Mouse (Mus musculus) cortical plate, adult 2 months (tissue): ENCODE results near the gene Cers6.

Experiments
- CTCF ChIP-seq: fragments of 200-500 bp; IDR thresholded peaks from 2 replicates; pipeline ENCODE4 v1.5.1; 2011; ENCODE audit warnings: mild to moderate bottlenecking, control low read depth, low read length; ENCODE audit not compliant: insufficient read depth; ENCODE audit errors: extremely low read depth
- POLR2A ChIP-seq: fragments of 200-500 bp; IDR thresholded peaks from 2 replicates; pipeline ENCODE4 v1.6.1; 2011; ENCODE audit warnings: mild to moderate bottlenecking, low read length, control low read depth; ENCODE audit not compliant: insufficient read depth; ENCODE audit errors: extremely low read depth

- TF ChIP-seq CTCF (no peak), POLR2A (no peak)
Observed at GRCm38 (mm10) chr2:69095836-69096235, 234.6 kb downstream of the Cers6 start.
